Mouse (Mus musculus) cerebellum, adult 2 months (tissue): ENCODE results near the gene Anxa2.

Experiments used
- CTCF ChIP-seq: fragments of 200-500 bp; IDR thresholded peaks from 2 replicates; pipeline ENCODE4 v1.5.1; 2011; ENCODE audit warnings: low read depth, mild to moderate bottlenecking, control low read depth, low read length, moderate library complexity, borderline replicate concordance; ENCODE audit not compliant: insufficient read depth
- POLR2A ChIP-seq: fragments of 200-500 bp; IDR thresholded peaks from 2 replicates; pipeline ENCODE4 v1.6.1; 2011; ENCODE audit warnings: low read length, control low read depth, borderline replicate concordance; ENCODE audit not compliant: insufficient read depth

GRCm38 (mm10) chr9:69448801-69449200, 4.6 kb upstream of the Anxa2 start:
- TF ChIP-seq CTCF (no peak), POLR2A (no peak)
